Mouse (Mus musculus) adrenal gland, adult 8-10 months (tissue): ENCODE results near the gene Itprip. TPM values are rescaled to one million over a fixed set of nuclear protein-coding genes. Genes with fewer than 3 reads are reported as not detected.

Experiments used
- DNase-seq: peaks from one replicate; pipeline ENCODE4 v3.0.0; 2022
- total RNA-seq, 4 experiments: library from RNA; stranded (reverse); gene quantifications; 2 replicates each; pipeline ENCODE4 v1.2.4; 2022

Itprip gene
- total RNA-seq, 4 experiments from 2014 or later: 12.4 to 23.1 (median 17.1) TPM

GRCm38 (mm10) chr19:47885191-47885743 lies 33.8 kb downstream of the Itprip start:
- no peak for DNase-seq

GRCm38 (mm10) chr19:47884296-47885085 lies 34.6 kb downstream of the Itprip start:
- DNase-seq: no peak

- DNase-seq: no peak
Measured at GRCm38 (mm10) chr19:47882882-47883254, 36.2 kb downstream of the Itprip start.

GRCm38 (mm10) chr19:47882151-47882881 lies 36.8 kb downstream of the Itprip start:
- peak; percentile 55 for DNase-seq

DNA sequence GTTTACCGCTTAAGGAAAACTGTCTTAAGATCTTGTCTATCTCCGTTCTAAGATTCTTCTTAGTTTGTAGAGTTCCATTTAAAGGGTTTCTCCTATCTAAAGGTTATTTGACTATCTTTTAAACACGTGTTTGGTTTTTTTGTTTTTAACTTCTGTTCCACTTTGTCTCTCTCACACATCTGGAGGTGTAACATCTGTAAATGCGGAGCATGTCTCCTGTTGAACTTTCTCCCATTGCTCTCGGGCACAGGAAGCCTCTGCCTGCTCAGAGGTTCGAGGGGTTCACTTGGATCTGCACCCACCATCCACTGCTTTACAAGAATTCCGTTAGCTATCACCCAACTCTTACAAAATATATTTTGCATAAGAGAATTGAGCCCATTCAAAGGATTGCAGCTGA lies 37.6 kb downstream of the Itprip start:
- no peak for DNase-seq

DNA sequence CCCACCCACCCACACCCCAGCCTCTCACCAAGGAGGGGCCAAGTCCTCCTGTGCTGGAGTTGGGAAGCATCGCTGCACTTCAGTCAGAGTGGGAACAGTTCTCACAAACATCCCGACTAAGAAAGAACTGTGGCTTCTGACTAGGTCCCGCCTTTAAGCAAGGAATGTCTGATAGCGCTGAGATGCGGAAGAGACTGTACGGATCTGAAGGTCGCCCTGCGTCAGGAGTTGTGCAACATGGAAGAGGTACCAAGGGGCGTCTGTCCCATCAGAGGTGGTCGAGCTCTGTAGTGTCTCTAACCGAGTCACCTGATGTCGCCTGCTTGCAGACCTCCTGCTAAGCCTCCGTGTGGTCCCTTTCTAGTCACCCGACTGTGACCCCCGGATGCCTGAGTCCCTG lies 42.8 kb downstream of the Itprip start:
- no peak for DNase-seq

DNA sequence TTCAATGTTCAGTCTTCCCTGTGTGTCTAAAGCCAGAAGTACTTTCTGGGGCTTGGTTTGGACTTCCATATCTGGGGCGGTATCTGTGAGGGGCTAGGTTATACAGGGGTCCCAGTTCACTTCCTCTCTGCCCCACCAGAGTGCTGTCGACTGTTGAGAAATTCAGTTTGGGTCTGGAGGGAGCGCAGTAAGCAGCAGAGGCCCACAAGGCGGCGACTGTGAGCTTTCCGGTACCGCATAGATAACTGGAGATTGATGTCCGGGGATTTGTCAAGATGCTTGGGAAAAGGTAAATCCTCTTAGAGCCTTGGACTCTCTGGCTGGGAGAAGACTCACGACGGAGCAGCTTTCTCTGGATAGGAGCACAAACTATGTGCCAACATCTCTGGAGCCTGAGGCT lies 47.6 kb downstream of the Itprip start:
- DNase-seq: no peak

GRCm38 (mm10) chr19:47870102-47870666 lies 48.9 kb downstream of the Itprip start:
- DNase-seq: no peak

DNA sequence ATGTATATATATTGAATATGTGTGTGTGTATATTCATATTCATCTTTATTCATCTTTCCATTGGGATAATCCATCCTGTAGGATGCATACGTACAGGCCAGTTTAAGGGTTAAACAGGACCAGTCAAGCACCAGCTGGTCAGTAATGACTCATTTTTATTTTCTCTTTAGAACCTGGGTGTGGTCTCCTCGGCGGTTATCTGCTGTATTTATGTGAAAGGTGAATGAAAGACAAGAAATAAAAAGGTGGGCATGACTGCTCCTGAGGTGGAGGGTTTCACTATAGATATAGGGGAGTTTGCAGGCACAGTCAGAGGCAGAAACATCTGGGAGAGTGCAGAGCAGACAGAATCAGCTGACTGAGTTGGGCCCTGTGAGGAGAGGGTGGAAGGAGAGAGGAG lies 49.6 kb downstream of the Itprip start:
- no peak for DNase-seq

GRCm38 (mm10) chr19:47868951-47869350 lies 50.1 kb downstream of the Itprip start:
- no peak for DNase-seq

GRCm38 (mm10) chr19:47867628-47868175 lies 51.4 kb downstream of the Itprip start:
- no peak for DNase-seq

- peak; percentile 91 for DNase-seq
Measured at GRCm38 (mm10) chr19:47865353-47865947, 53.6 kb downstream of the Itprip start, which contains the start of gene Gsto2. Gsto2 (plus strand) TSS chr19:47865534.

DNA sequence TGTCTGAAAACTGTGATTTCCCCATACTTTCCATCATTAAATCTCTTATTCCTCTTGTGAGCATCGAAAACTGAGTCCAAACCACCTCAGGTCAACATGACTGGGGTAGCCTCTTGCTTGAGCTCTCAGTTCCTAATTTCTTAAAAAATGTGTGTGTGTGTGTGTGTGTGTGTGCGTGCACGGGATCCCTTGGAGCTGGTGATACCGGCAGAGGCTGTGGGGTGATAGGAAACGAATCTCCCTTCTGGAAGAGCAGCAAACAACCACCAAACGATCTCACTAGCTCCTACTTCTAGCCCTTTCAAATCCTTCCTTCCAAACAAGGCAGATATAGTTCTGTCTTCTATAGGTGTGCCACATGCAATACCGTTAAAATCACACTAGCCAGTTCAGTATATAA lies 54.4 kb downstream of the Itprip start:
- DNase-seq: no peak

DNA sequence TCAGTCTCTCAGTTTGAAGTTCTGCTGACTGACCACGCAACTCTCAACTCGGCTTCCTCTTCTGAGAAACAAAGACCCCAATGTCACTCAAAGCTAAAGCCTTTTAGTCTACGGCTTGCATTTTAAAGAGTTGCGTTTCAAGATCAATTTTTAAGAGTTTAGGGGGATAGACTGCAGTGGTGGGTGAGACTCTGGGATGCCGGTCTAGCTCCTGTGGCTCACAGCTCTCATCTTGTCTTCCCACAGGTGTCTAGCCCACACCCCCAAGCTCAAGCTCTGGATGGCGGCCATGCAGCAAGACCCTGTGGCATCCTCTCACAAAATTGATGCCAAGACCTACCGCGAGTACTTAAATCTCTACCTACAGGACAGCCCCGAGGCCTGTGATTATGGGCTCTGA lies 55.0 kb downstream of the Itprip start:
- DNase-seq: no peak

- no peak for DNase-seq
Measured at GRCm38 (mm10) chr19:47862581-47862980, 56.5 kb downstream of the Itprip start.

DNA sequence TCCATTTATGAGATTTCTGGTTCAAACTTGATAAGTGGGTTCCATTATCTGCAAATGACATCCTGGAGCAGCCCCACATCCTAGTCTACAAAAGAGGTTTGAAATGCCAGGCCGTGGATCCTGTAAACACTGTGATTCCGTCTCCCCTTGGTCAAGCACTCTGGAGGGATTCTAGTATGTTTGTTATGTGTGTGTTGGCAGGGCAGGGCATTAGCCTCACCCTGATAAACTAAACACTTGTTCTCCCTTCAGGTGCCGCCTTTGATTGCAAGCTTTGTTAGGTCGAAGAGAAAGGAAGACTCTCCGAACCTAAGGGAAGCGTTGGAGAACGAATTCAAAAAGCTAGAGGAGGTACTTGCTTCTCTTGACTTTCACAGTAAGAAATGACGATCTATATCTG lies 59.9 kb downstream of the Itprip start:
- no peak for DNase-seq

- DNase-seq: no peak
Measured at GRCm38 (mm10) chr19:47857957-47858942, 60.8 kb downstream of the Itprip start.

- DNase-seq: peak; percentile 88
Measured at GRCm38 (mm10) chr19:47854796-47855783, 64.0 kb downstream of the Itprip start, which contains the start of gene Gsto1. Gsto1 (plus strand) TSS chr19:47854970.

- peak; percentile 20 for DNase-seq
Measured at GRCm38 (mm10) chr19:47853951-47854795, 64.9 kb downstream of the Itprip start.
